Comparison of ENCODE assay signal across 8 mouse cellular contexts in genomic region chr7:19361720-19362119, GRCm38 (mm10). TPM values are rescaled to one million over a fixed set of nuclear protein-coding genes. Genes with fewer than 3 reads are reported as not detected.
DNase-seq lines count a peak whose midpoint lies in the region; ATAC-seq and TF ChIP-seq lines count a peak whose summit lies in the region.

No protein-coding gene starts in this region.

- no peaks in the 10 kb centered on the region for H3K36me3 ChIP-seq in embryonic facial prominence, embryonic 11.5 days (replicated peaks; ENCODE audit: control insufficient read depth, insufficient read depth, low read depth, low read length)
- peaks cover 16% of the 10 kb centered on the region for H3K36me3 ChIP-seq in heart, embryonic 10.5 days
- H3K36me3 ChIP-seq in liver, embryonic 12.5 days, result peaks cover 14% of the 10 kb centered on the region
- no peaks in the 10 kb centered on the region for H3K36me3 ChIP-seq in myocyte (ENCODE audit: control insufficient read depth, insufficient read depth)

- H3K4me1 ChIP-seq in embryonic facial prominence, embryonic 11.5 days (ENCODE audit: control insufficient read depth, insufficient read depth, low read length), result peaks cover 2% of the 10 kb centered on the region; the same call in 1 of the 2 replicates
- peaks cover 59% of the 10 kb centered on the region for H3K4me1 ChIP-seq in heart, embryonic 10.5 days
- H3K4me1 ChIP-seq in liver, embryonic 12.5 days, result peaks cover 60% of the 10 kb centered on the region

- no peaks in the 10 kb centered on the region for H3K27me3 ChIP-seq in embryonic facial prominence, embryonic 11.5 days (ENCODE audit: control insufficient read depth, insufficient read depth, low read length)
- no peaks in the 10 kb centered on the region for H3K27me3 ChIP-seq in heart, embryonic 10.5 days (ENCODE audit: insufficient read depth, poor library complexity, severe bottlenecking)
- H3K27me3 ChIP-seq in liver, embryonic 12.5 days (replicated peaks), result peaks cover 17% of the 10 kb centered on the region
- H3K27me3 ChIP-seq in myocyte (ENCODE audit: control insufficient read depth, insufficient read depth, insufficient read length), result no peaks in the 10 kb centered on the region

- H3K27ac ChIP-seq in embryonic facial prominence, embryonic 11.5 days (replicated peaks; ENCODE audit: low read depth, low read length), result no peak overlapping the region
- peak overlapping the region; percentile 92 for H3K27ac ChIP-seq in heart, embryonic 10.5 days
- peak overlapping the region; percentile 43 for H3K27ac ChIP-seq in liver, embryonic 12.5 days

- 13% methylated on average over 16 of the region's 16 CpGs for WGBS in embryonic facial prominence, embryonic 11.5 days
- WGBS in heart, embryonic 10.5 days, result 9% methylated on average over 16 of the region's 16 CpGs
- 10% methylated on average over 16 of the region's 16 CpGs for WGBS in liver, embryonic 12.5 days (ENCODE audit: insufficient replicate concordance)

- peak overlapping the region; percentile 68 for H3K4me3 ChIP-seq in embryonic facial prominence, embryonic 11.5 days (ENCODE audit: low read depth, low read length)
- H3K4me3 ChIP-seq in heart, embryonic 10.5 days, result peak overlapping the region; percentile 73
- peak overlapping the region; percentile 72 for H3K4me3 ChIP-seq in liver, embryonic 12.5 days
- H3K4me3 ChIP-seq in myocyte, result peak overlapping the region; percentile 90

- H3ac ChIP-seq in myocyte (ENCODE audit: control insufficient read depth, insufficient read length), result peak overlapping the region; percentile 34

- DNase-seq in B cell, adult 2 months, result peak; percentile 93
- DNase-seq in adrenal gland, adult 8-10 months, result peak; percentile 72
- peak; percentile 77 for DNase-seq in embryonic facial prominence, embryonic 11.5 days (ENCODE audit: low spot score)
- peak; percentile 91 for DNase-seq in heart, embryonic 10.5 days (ENCODE audit: low spot score)
- DNase-seq in kidney, adult 9 months, result peak; percentile 80
- peak; percentile 90 for DNase-seq in testis, postnatal 10 days (ENCODE audit: low spot score)

- H3K79me2 ChIP-seq in myocyte (ENCODE audit: control insufficient read depth, insufficient read depth), result peaks cover 58% of the 10 kb centered on the region

- TF ChIP-seq POLR2A in myocyte (IDR thresholded peaks at IDR 0.05; ENCODE audit: insufficient read length, low read depth), result no peak

- H3K9me3 ChIP-seq in embryonic facial prominence, embryonic 11.5 days (replicated peaks; ENCODE audit: control insufficient read depth, low read length), result no peaks in the 10 kb centered on the region
- H3K9me3 ChIP-seq in heart, embryonic 10.5 days, result no peaks in the 10 kb centered on the region
- H3K9me3 ChIP-seq in liver, embryonic 12.5 days (replicated peaks), result no peaks in the 10 kb centered on the region

- no peak overlapping the region; the same call in 1 of the 2 replicates for H3K9ac ChIP-seq in embryonic facial prominence, embryonic 11.5 days (replicated peaks; ENCODE audit: low read length)
- peak overlapping the region; percentile 77 for H3K9ac ChIP-seq in liver, embryonic 12.5 days

- peak overlapping the region; percentile 95 for H3K4me2 ChIP-seq in embryonic facial prominence, embryonic 11.5 days (ENCODE audit: low read depth, low read length)
- peak overlapping the region; percentile 100 for H3K4me2 ChIP-seq in liver, embryonic 12.5 days
- H3K4me2 ChIP-seq in myocyte (ENCODE audit: low read depth), result peak overlapping the region; percentile 82

- ATAC-seq in embryonic facial prominence, embryonic 11.5 days (replicated peaks; ENCODE audit: insufficient number of reproducible peaks, low FRiP score, low TSS enrichment, low read depth), result no peak
- no peak for ATAC-seq in liver, embryonic 12.5 days

TF ChIP-seq in myocyte, 11 proteins besides CTCF, POLR2A, EP300 and RAD21:
- TF ChIP-seq MYOD1 (IDR thresholded peaks at IDR 0.05; ENCODE audit: control insufficient read depth in 1 of 3, insufficient read length in 2 of 3, low read depth in 2 of 3) (no peak), USF1 (IDR thresholded peaks at IDR 0.05; ENCODE audit: low read depth) (no peak), TCF3 (IDR thresholded peaks at IDR 0.05; ENCODE audit: insufficient read length, low read depth) (no peak), TCF12 (IDR thresholded peaks at IDR 0.05; ENCODE audit: insufficient read depth, poor library complexity, severe bottlenecking) (no peak), SRF (IDR thresholded peaks at IDR 0.05; ENCODE audit: control insufficient read depth, insufficient read length, low read depth) (no peak), POLR2AphosphoS2 (IDR thresholded peaks at IDR 0.05; ENCODE audit: insufficient read length, low read depth) (no peak), CEBPB (IDR thresholded peaks at IDR 0.05; ENCODE audit: insufficient read depth, poor library complexity, severe bottlenecking) (no peak), REST (IDR thresholded peaks at IDR 0.05; ENCODE audit: insufficient read depth, insufficient read length) (no peak), E2F4 (IDR thresholded peaks at IDR 0.05; ENCODE audit: insufficient read depth) (no peak), MAX (IDR thresholded peaks at IDR 0.05; ENCODE audit: low read depth) (no peak), MYOG (IDR thresholded peaks at IDR 0.05; ENCODE audit: control insufficient read depth in 1 of 3, insufficient read depth in 1 of 3, insufficient read length in 2 of 3, low read depth in 2 of 3) (no peak)

RNA-seq across cellular contexts. Expression of gene Ppp1r13l, which starts 2.2 kb away (rescaled TPM):
- 10 to 100 TPM in 1 of 4 experiments, 1 to 10 TPM in 3; 6.4 to 12.5 (median 8.4) TPM for total RNA-seq in adrenal gland, adult 8-10 months (2022)
- polyA plus RNA-seq in embryonic facial prominence, embryonic 11.5 days (2014; fragmentation: Nextera tagmentation; extraction: Ambion mirVana), result 4.7 and 5.2 TPM in 2 replicates
- polyA plus RNA-seq in heart, embryonic 10.5 days (2016; fragmentation: Nextera tagmentation; extraction: Ambion mirVana), result 12.0 and 16.2 TPM in 2 replicates
- polyA plus RNA-seq in liver, embryonic 12.5 days (2016; fragmentation: Nextera tagmentation; extraction: Ambion mirVana), result 1.7 and 1.9 TPM in 2 replicates
- 36.0 TPM for polyA plus RNA-seq in myocyte (2012; fragmentation: generic; extraction: Trizol)

RNA-seq across cellular contexts. Expression of gene Cd3eap, which starts 2.4 kb away (rescaled TPM):
- 10 to 100 TPM; 12.9 to 15.2 (median 13.5) TPM for total RNA-seq in adrenal gland, adult 8-10 months (2022)
- 20.1 and 21.5 TPM in 2 replicates for polyA plus RNA-seq in embryonic facial prominence, embryonic 11.5 days (2014; fragmentation: Nextera tagmentation; extraction: Ambion mirVana)
- 23.2 and 27.8 TPM in 2 replicates for polyA plus RNA-seq in heart, embryonic 10.5 days (2016; fragmentation: Nextera tagmentation; extraction: Ambion mirVana)
- 19.5 and 19.9 TPM in 2 replicates for polyA plus RNA-seq in liver, embryonic 12.5 days (2016; fragmentation: Nextera tagmentation; extraction: Ambion mirVana)
- polyA plus RNA-seq in myocyte (2012; fragmentation: generic; extraction: Trizol), result 13.7 TPM

RNA-seq across cellular contexts. Expression of gene Ercc1, which starts 17.1 kb away (rescaled TPM):
- 10 to 100 TPM; 32.4 to 56.3 (median 41.6) TPM for total RNA-seq in adrenal gland, adult 8-10 months (2022)
- polyA plus RNA-seq in embryonic facial prominence, embryonic 11.5 days (2014; fragmentation: Nextera tagmentation; extraction: Ambion mirVana), result 87.1 and 94.5 TPM in 2 replicates
- polyA plus RNA-seq in heart, embryonic 10.5 days (2016; fragmentation: Nextera tagmentation; extraction: Ambion mirVana), result 74.0 and 84.2 TPM in 2 replicates
- 25.8 and 31.5 TPM in 2 replicates for polyA plus RNA-seq in liver, embryonic 12.5 days (2016; fragmentation: Nextera tagmentation; extraction: Ambion mirVana)
- 83.1 TPM for polyA plus RNA-seq in myocyte (2012; fragmentation: generic; extraction: Trizol)

RNA-seq across cellular contexts. Expression of gene Ercc2, which starts 20.1 kb away (rescaled TPM):
- total RNA-seq in adrenal gland, adult 8-10 months (2022), result 10 to 100 TPM; 31.0 to 44.8 (median 39.2) TPM
- polyA plus RNA-seq in embryonic facial prominence, embryonic 11.5 days (2014; fragmentation: Nextera tagmentation; extraction: Ambion mirVana), result 7.1 and 8.2 TPM in 2 replicates
- polyA plus RNA-seq in heart, embryonic 10.5 days (2016; fragmentation: Nextera tagmentation; extraction: Ambion mirVana), result 19.2 and 19.3 TPM in 2 replicates
- 9.9 and 10.9 TPM in 2 replicates for polyA plus RNA-seq in liver, embryonic 12.5 days (2016; fragmentation: Nextera tagmentation; extraction: Ambion mirVana)
- 11.5 TPM for polyA plus RNA-seq in myocyte (2012; fragmentation: generic; extraction: Trizol)

RNA-seq across cellular contexts. Expression of gene Klc3, which starts 42.2 kb away (rescaled TPM):
- 10 to 100 TPM in 1 of 4 experiments, 1 to 10 TPM in 2, under 1 TPM in 1; 0.61 to 13.6 (median 5.5) TPM for total RNA-seq in adrenal gland, adult 8-10 months (2022)
- polyA plus RNA-seq in embryonic facial prominence, embryonic 11.5 days (2014; fragmentation: Nextera tagmentation; extraction: Ambion mirVana), result 3.9 and 5.6 TPM in 2 replicates
- polyA plus RNA-seq in heart, embryonic 10.5 days (2016; fragmentation: Nextera tagmentation; extraction: Ambion mirVana), result 4.4 and 5.8 TPM in 2 replicates
- polyA plus RNA-seq in liver, embryonic 12.5 days (2016; fragmentation: Nextera tagmentation; extraction: Ambion mirVana), result 0.58 and 1.2 TPM in 2 replicates
- 3.5 TPM for polyA plus RNA-seq in myocyte (2012; fragmentation: generic; extraction: Trizol)
